Comparison of ENCODE assay signal across 8 mouse cellular contexts in genomic region chr4:117886644-117887043, GRCm38 (mm10). TPM values are rescaled to one million over a fixed set of nuclear protein-coding genes. Genes with fewer than 3 reads are reported as not detected.
A peak's percentile ranks its signal among the peaks of the same experiment; 100 is the strongest.
DNase-seq lines count a peak whose midpoint lies in the region; ATAC-seq lines count a peak whose summit lies in the region.

No protein-coding gene starts in this region.

- WGBS in kidney, embryonic 14.5 days = 3% methylated on average over 18 of the region's 24 CpGs
- 2% methylated on average over 24 of the region's 24 CpGs for WGBS in stomach, embryonic 16.5 days

- H3K27ac ChIP-seq in kidney, embryonic 14.5 days (ENCODE audit: low read depth, low read length) = no peak overlapping the region; the same call in 1 of the 2 replicates
- peak overlapping the region; percentile 72 for H3K27ac ChIP-seq in stomach, embryonic 16.5 days (ENCODE audit: low read length)

- H3K36me3 ChIP-seq in kidney, embryonic 14.5 days (ENCODE audit: control insufficient read depth, insufficient read depth, low read length) = peaks cover 25% of the 10 kb centered on the region
- H3K36me3 ChIP-seq in stomach, embryonic 16.5 days (ENCODE audit: control insufficient read depth, insufficient read depth, low read length) = peaks cover 13% of the 10 kb centered on the region

- H3K9ac ChIP-seq in kidney, embryonic 14.5 days (ENCODE audit: low read depth, low read length) = peak overlapping the region; percentile 71
- H3K9ac ChIP-seq in stomach, embryonic 16.5 days (ENCODE audit: low read length) = peak overlapping the region; percentile 93

- H3K27me3 ChIP-seq in kidney, embryonic 14.5 days (ENCODE audit: control insufficient read depth, insufficient read depth, low read length) = no peaks in the 10 kb centered on the region
- H3K27me3 ChIP-seq in stomach, embryonic 16.5 days (ENCODE audit: control insufficient read depth, insufficient read depth, low read length) = no peaks in the 10 kb centered on the region

- DNase-seq in lung, adult 18-20 months = peak; percentile 41 to 43
- no peak for DNase-seq in lung, postnatal 25 days (ENCODE audit: low spot score)
- DNase-seq in lung, postnatal 36 days = peak; percentile 52
- no peak for DNase-seq in layer of hippocampus, postnatal 36 days
- DNase-seq in gastrocnemius, postnatal 4 days (ENCODE audit: low spot score in 2 of 2) = no peak

- no peaks in the 10 kb centered on the region for H3K9me3 ChIP-seq in kidney, embryonic 14.5 days (ENCODE audit: control insufficient read depth, low read length)
- H3K9me3 ChIP-seq in stomach, embryonic 16.5 days (replicated peaks; ENCODE audit: control insufficient read depth, low read length) = no peaks in the 10 kb centered on the region

- peaks cover 26% of the 10 kb centered on the region; the same call in 1 of the 2 replicates for H3K4me1 ChIP-seq in kidney, embryonic 14.5 days (ENCODE audit: control insufficient read depth, insufficient read depth, low read length)
- H3K4me1 ChIP-seq in stomach, embryonic 16.5 days (ENCODE audit: control insufficient read depth, insufficient read depth, low read length) = peaks cover 33% of the 10 kb centered on the region

- ATAC-seq in erythroid progenitor cell, adult 5-6 weeks (replicated peaks; ENCODE audit: low FRiP score, poor library complexity, severe bottlenecking) = peak; percentile 43
- ATAC-seq in kidney, embryonic 14.5 days (ENCODE audit: low FRiP score, low TSS enrichment) = no peak
- peak; percentile 3; the same call in 1 of the 2 replicates for ATAC-seq in stomach, embryonic 16.5 days (ENCODE audit: insufficient read depth, low FRiP score)

- H3K4me3 ChIP-seq in kidney, embryonic 14.5 days (ENCODE audit: low read length) = peak overlapping the region; percentile 77
- H3K4me3 ChIP-seq in stomach, embryonic 16.5 days (replicated peaks; ENCODE audit: low read length) = peak overlapping the region; percentile 99

- H3K4me2 ChIP-seq in kidney, embryonic 14.5 days (replicated peaks; ENCODE audit: low read depth, low read length) = peak overlapping the region; percentile 53
- peak overlapping the region; percentile 74 for H3K4me2 ChIP-seq in stomach, embryonic 16.5 days (ENCODE audit: low read depth, low read length)

RNA-seq across cellular contexts. Expression of gene Atp6v0b, which starts 0.5 kb away (rescaled TPM):
- total RNA-seq in erythroid progenitor cell, adult 5-6 weeks (2015; ENCODE audit: low replicate concordance) = 288 and 327 TPM in 2 replicates
- total RNA-seq in erythroid progenitor cell, adult 5-6 weeks (2017; ENCODE audit: low replicate concordance) = 61.0 and 77.4 TPM in 2 replicates
- polyA plus RNA-seq in kidney, embryonic 14.5 days (2014; fragmentation: Nextera tagmentation; extraction: Ambion mirVana) = 182 and 213 TPM in 2 replicates
- polyA plus RNA-seq in stomach, embryonic 16.5 days (2015; fragmentation: Nextera tagmentation; extraction: Ambion mirVana) = 224 and 241 TPM in 2 replicates
- 100 to 1,000 TPM; 418 to 429 TPM for total RNA-seq in layer of hippocampus, postnatal 36 days (2021)
- total RNA-seq in gastrocnemius, postnatal 4 days (2021) = 10 to 100 TPM; 67.0 to 70.8 TPM

RNA-seq across cellular contexts. Expression of gene B4galt2, which starts 3.4 kb away (rescaled TPM):
- not detected in 2 replicates for total RNA-seq in erythroid progenitor cell, adult 5-6 weeks (2015; ENCODE audit: low replicate concordance)
- total RNA-seq in erythroid progenitor cell, adult 5-6 weeks (2017; ENCODE audit: low replicate concordance) = 0.45 TPM in 1 of 2 replicates, not detected in the other
- 30.9 and 31.5 TPM in 2 replicates for polyA plus RNA-seq in kidney, embryonic 14.5 days (2014; fragmentation: Nextera tagmentation; extraction: Ambion mirVana)
- polyA plus RNA-seq in stomach, embryonic 16.5 days (2015; fragmentation: Nextera tagmentation; extraction: Ambion mirVana) = 11.4 and 14.6 TPM in 2 replicates
- 10 to 100 TPM; 65.9 to 67.0 TPM for total RNA-seq in layer of hippocampus, postnatal 36 days (2021)
- total RNA-seq in gastrocnemius, postnatal 4 days (2021) = 10 to 100 TPM; 25.7 to 27.4 TPM

RNA-seq across cellular contexts. Expression of gene Dph2, which starts 5.2 kb away (rescaled TPM):
- 0.72 and 0.84 TPM in 2 replicates for total RNA-seq in erythroid progenitor cell, adult 5-6 weeks (2015; ENCODE audit: low replicate concordance)
- total RNA-seq in erythroid progenitor cell, adult 5-6 weeks (2017; ENCODE audit: low replicate concordance) = 1.2 and 5.9 TPM in 2 replicates
- 19.1 and 22.0 TPM in 2 replicates for polyA plus RNA-seq in kidney, embryonic 14.5 days (2014; fragmentation: Nextera tagmentation; extraction: Ambion mirVana)
- polyA plus RNA-seq in stomach, embryonic 16.5 days (2015; fragmentation: Nextera tagmentation; extraction: Ambion mirVana) = 16.5 and 19.4 TPM in 2 replicates
- 10 to 100 TPM; 10.9 to 11.5 TPM for total RNA-seq in layer of hippocampus, postnatal 36 days (2021)
- 1 to 10 TPM; 4.6 to 5.3 TPM for total RNA-seq in gastrocnemius, postnatal 4 days (2021)

RNA-seq across cellular contexts. Expression of gene Ccdc24, which starts 14.3 kb away (rescaled TPM):
- 1.3 TPM in 1 of 2 replicates, not detected in the other for total RNA-seq in erythroid progenitor cell, adult 5-6 weeks (2015; ENCODE audit: low replicate concordance)
- total RNA-seq in erythroid progenitor cell, adult 5-6 weeks (2017; ENCODE audit: low replicate concordance) = 0.98 and 17.2 TPM in 2 replicates
- polyA plus RNA-seq in kidney, embryonic 14.5 days (2014; fragmentation: Nextera tagmentation; extraction: Ambion mirVana) = 1.8 and 2.0 TPM in 2 replicates
- polyA plus RNA-seq in stomach, embryonic 16.5 days (2015; fragmentation: Nextera tagmentation; extraction: Ambion mirVana) = 0.62 and 1.6 TPM in 2 replicates
- total RNA-seq in layer of hippocampus, postnatal 36 days (2021) = 1 to 10 TPM in 1 of 2 experiments, under 1 TPM in 1; 0.52 to 1.5 TPM
- total RNA-seq in gastrocnemius, postnatal 4 days (2021) = under 1 TPM; 0.59 to 0.91 TPM

RNA-seq across cellular contexts. Expression of gene Ipo13, which starts 28.2 kb away (rescaled TPM):
- 10.5 and 19.1 TPM in 2 replicates for total RNA-seq in erythroid progenitor cell, adult 5-6 weeks (2015; ENCODE audit: low replicate concordance)
- total RNA-seq in erythroid progenitor cell, adult 5-6 weeks (2017; ENCODE audit: low replicate concordance) = 14.5 and 17.9 TPM in 2 replicates
- 29.0 and 40.1 TPM in 2 replicates for polyA plus RNA-seq in kidney, embryonic 14.5 days (2014; fragmentation: Nextera tagmentation; extraction: Ambion mirVana)
- polyA plus RNA-seq in stomach, embryonic 16.5 days (2015; fragmentation: Nextera tagmentation; extraction: Ambion mirVana) = 42.4 and 43.8 TPM in 2 replicates
- 100 to 1,000 TPM; 120 to 130 TPM for total RNA-seq in layer of hippocampus, postnatal 36 days (2021)
- total RNA-seq in gastrocnemius, postnatal 4 days (2021) = 100 to 1,000 TPM; 124 to 135 TPM

Comparison
In these comparisons a context has a peak if more than half of its experiments do, and no peak if none do; other contexts are left out.
1. DNase-seq: peak in lung, adult 18-20 months (2 of 2) and lung, postnatal 36 days (single experiment); none in lung, postnatal 25 days (single experiment), layer of hippocampus, postnatal 36 days (0 of 2) and gastrocnemius, postnatal 4 days (0 of 2).
2. RNA of gene B4galt2, which starts 3.4 kb away (total RNA-seq): 65.9 to 67.0 TPM in layer of hippocampus, postnatal 36 days and 25.7 to 27.4 TPM in gastrocnemius, postnatal 4 days; 0.45 TPM in erythroid progenitor cell, adult 5-6 weeks; every median in the first group is over 10 times any median in the second.